Mouse (Mus musculus): Measurements from ENCODE around the gene Arhgap33. TPM values are rescaled to one million over a fixed set of nuclear protein-coding genes. Genes with fewer than 3 reads are reported as not detected.

Arhgap33 gene
- polyA plus RNA-seq (2015; fragmentation: Nextera tagmentation; extraction: Ambion mirVana), result 103 and 111 TPM in 2 replicates

- ATAC-seq (ENCODE audit: low FRiP score), result peak; percentile 90
These were observed at the start of gene Arhgap33 for GRCm38 (mm10) chr7:30534633-30535577. TSS of gene Arhgap33 (minus strand) at chr7:30535060.

GRCm38 (mm10) chr7:30584339-30584738, 49.5 kb upstream of the Arhgap33 start:
- Histone ChIP-seq H3K4me3 (no peak overlapping the region), H3K4me2 (no peak overlapping the region), H3K4me1 (replicated peaks) (peaks cover 20% of the 10 kb centered on the region), H3K27me3 (no peaks in the 10 kb centered on the region), H3K36me3 (peaks cover 75% of the 10 kb centered on the region), H3K9me3 (no peaks in the 10 kb centered on the region), H3K27ac (no peak overlapping the region), H3K9ac (no peak overlapping the region)
- 93% methylated on average over 10 of the region's 10 CpGs for WGBS
- no peak for ATAC-seq (ENCODE audit: low FRiP score)

More at GRCm38 (mm10) chr7:30534633-30535577, at the start of gene Arhgap33:
- H3K4me2 ChIP-seq, result peak within 1 kb of the TSS; percentile 91
- H3K27me3 ChIP-seq, result no peaks in the 10 kb centered on the region
- H3K4me1 ChIP-seq (replicated peaks), result peaks cover 43% of the 10 kb centered on the region
- under 1% methylated on average over 75 of the region's 84 CpGs for WGBS
- H3K27ac ChIP-seq, result peak within 1 kb of the TSS; percentile 95
- H3K4me3 ChIP-seq, result peak within 1 kb of the TSS; percentile 75
- H3K9ac ChIP-seq, result peak within 1 kb of the TSS; percentile 93
- H3K9me3 ChIP-seq, result no peaks in the 10 kb centered on the region
- peaks cover 39% of the 10 kb centered on the region for H3K36me3 ChIP-seq

GRCm38 (mm10) chr7:30581547-30581946, 46.7 kb upstream of the Arhgap33 start:
- WGBS, result 95% methylated on average over 16 of the region's 16 CpGs
- Histone ChIP-seq H3K4me3 (no peak overlapping the region), H3K27ac (no peak overlapping the region), H3K36me3 (peaks cover 100% of the 10 kb centered on the region), H3K4me2 (no peak overlapping the region), H3K9ac (no peak overlapping the region), H3K4me1 (replicated peaks) (peaks cover 7% of the 10 kb centered on the region), H3K27me3 (no peaks in the 10 kb centered on the region), H3K9me3 (no peaks in the 10 kb centered on the region)
- no peak for ATAC-seq (ENCODE audit: low FRiP score)

GRCm38 (mm10) chr7:30579950-30580349, 45.1 kb upstream of the Arhgap33 start:
- Histone ChIP-seq H3K27me3 (no peaks in the 10 kb centered on the region), H3K4me2 (no peak overlapping the region), H3K36me3 (peaks cover 100% of the 10 kb centered on the region), H3K4me1 (replicated peaks) (no peaks in the 10 kb centered on the region), H3K9me3 (no peaks in the 10 kb centered on the region), H3K4me3 (no peak overlapping the region), H3K9ac (no peak overlapping the region), H3K27ac (no peak overlapping the region)
- 96% methylated on average over 8 of the region's 8 CpGs for WGBS
- ATAC-seq (ENCODE audit: low FRiP score), result no peak

- Histone ChIP-seq H3K9ac (no peak overlapping the region), H3K9me3 (no peaks in the 10 kb centered on the region), H3K4me2 (no peak overlapping the region), H3K36me3 (peaks cover 97% of the 10 kb centered on the region), H3K27ac (no peak overlapping the region), H3K27me3 (no peaks in the 10 kb centered on the region), H3K4me3 (no peak overlapping the region), H3K4me1 (replicated peaks) (no peaks in the 10 kb centered on the region)
- ATAC-seq (ENCODE audit: low FRiP score), result no peak
- 90% methylated on average over 2 of the region's 2 CpGs for WGBS
These were observed 38.1 kb upstream of the Arhgap33 start for GRCm38 (mm10) chr7:30572969-30573368.

GRCm38 (mm10) chr7:30572389-30572788, 37.5 kb upstream of the Arhgap33 start:
- ATAC-seq (ENCODE audit: low FRiP score), result no peak
- H3K4me1 ChIP-seq (replicated peaks), result no peaks in the 10 kb centered on the region
- H3K4me2 ChIP-seq, result no peak overlapping the region
- no peak overlapping the region for H3K4me3 ChIP-seq
- H3K9ac ChIP-seq, result no peak overlapping the region
- no peaks in the 10 kb centered on the region for H3K9me3 ChIP-seq
- H3K36me3 ChIP-seq, result peaks cover 95% of the 10 kb centered on the region
- 88% methylated on average over 5 of the region's 5 CpGs for WGBS
- H3K27ac ChIP-seq, result no peak overlapping the region
- no peaks in the 10 kb centered on the region for H3K27me3 ChIP-seq

GRCm38 (mm10) chr7:30567555-30567954, 32.7 kb upstream of the Arhgap33 start:
- peaks cover 71% of the 10 kb centered on the region for H3K36me3 ChIP-seq
- peaks cover 11% of the 10 kb centered on the region for H3K4me1 ChIP-seq (replicated peaks)
- no peak overlapping the region for H3K4me2 ChIP-seq
- H3K9ac ChIP-seq, result no peak overlapping the region
- H3K27ac ChIP-seq, result no peak overlapping the region
- ATAC-seq (ENCODE audit: low FRiP score), result no peak
- H3K27me3 ChIP-seq, result no peaks in the 10 kb centered on the region
- H3K4me3 ChIP-seq, result no peak overlapping the region
- WGBS, result 91% methylated on average over 11 of the region's 11 CpGs
- H3K9me3 ChIP-seq, result no peaks in the 10 kb centered on the region

- no peaks in the 10 kb centered on the region for H3K9me3 ChIP-seq
- no peak overlapping the region for H3K9ac ChIP-seq
- H3K27me3 ChIP-seq, result no peaks in the 10 kb centered on the region
- peaks cover 17% of the 10 kb centered on the region for H3K4me1 ChIP-seq (replicated peaks)
- no peak overlapping the region for H3K4me2 ChIP-seq
- 86% methylated on average over 9 of the region's 9 CpGs for WGBS
- H3K36me3 ChIP-seq, result peaks cover 58% of the 10 kb centered on the region
- no peak for ATAC-seq (ENCODE audit: low FRiP score)
- H3K27ac ChIP-seq, result no peak overlapping the region
- no peak overlapping the region for H3K4me3 ChIP-seq
These were observed 31.2 kb upstream of the Arhgap33 start for GRCm38 (mm10) chr7:30566033-30566432.

- no peak within 1 kb of the TSS for H3K27ac ChIP-seq
- no peaks in the 10 kb centered on the region for H3K27me3 ChIP-seq
- 0 out of 2 replicates have a peak within 1 kb of the TSS, but pooled peaks have one; percentile 76 for H3K9ac ChIP-seq
- peak within 1 kb of the TSS; percentile 75 for H3K4me3 ChIP-seq
- peak within 1 kb of the TSS; percentile 66 for H3K4me2 ChIP-seq
- H3K9me3 ChIP-seq, result no peaks in the 10 kb centered on the region
- peaks cover 48% of the 10 kb centered on the region for H3K36me3 ChIP-seq
- no peak for ATAC-seq (ENCODE audit: low FRiP score)
- H3K4me1 ChIP-seq (replicated peaks), result peaks cover 20% of the 10 kb centered on the region
- WGBS, result 96% methylated on average over 12 of the region's 12 CpGs
These were observed 30.2 kb upstream of the Arhgap33 start, which contains the start of gene Igflr1 for GRCm38 (mm10) chr7:30564970-30565571. TSS of gene Igflr1 (plus strand) at chr7:30565427.

GRCm38 (mm10) chr7:30563906-30564280, 29.0 kb upstream of the Arhgap33 start:
- Histone ChIP-seq H3K4me2 (peak overlapping the region; percentile 66), H3K4me1 (replicated peaks) (peaks cover 26% of the 10 kb centered on the region), H3K27ac (peak overlapping the region; percentile 95), H3K36me3 (peaks cover 37% of the 10 kb centered on the region), H3K4me3 (peak overlapping the region; percentile 75), H3K9ac (peak overlapping the region; percentile 76), H3K9me3 (no peaks in the 10 kb centered on the region), H3K27me3 (no peaks in the 10 kb centered on the region)
- WGBS, result 27% methylated on average over 6 of the region's 6 CpGs
- no peak for ATAC-seq (ENCODE audit: low FRiP score)

GRCm38 (mm10) chr7:30563117-30563905, 28.5 kb upstream of the Arhgap33 start, which contains the start of the genes U2af1l4, Gm49396 and Psenen:
TSS of gene U2af1l4 (plus strand) at chr7:30563301.
TSS of gene Gm49396 (plus strand) at chr7:30563344.
TSS of gene Psenen (minus strand) at chr7:30563627.
- Histone ChIP-seq H3K27ac (peak within 1 kb of the TSS; percentile 95), H3K4me2 (peak within 1 kb of the TSS; percentile 73), H3K4me1 (replicated peaks) (peaks cover 32% of the 10 kb centered on the region), H3K27me3 (no peaks in the 10 kb centered on the region), H3K36me3 (peaks cover 31% of the 10 kb centered on the region), H3K9ac (peak within 1 kb of the TSS; percentile 76), H3K4me3 (peak within 1 kb of the TSS; percentile 75), H3K9me3 (no peaks in the 10 kb centered on the region)
- ATAC-seq (ENCODE audit: low FRiP score), result peak; percentile 83
- WGBS, result under 1% methylated on average over 45 of the region's 45 CpGs

Measured in hindbrain, embryonic 13.5 days (tissue).